ENCODE assay signal across 8 mouse cellular contexts in the genomic region with DNA sequence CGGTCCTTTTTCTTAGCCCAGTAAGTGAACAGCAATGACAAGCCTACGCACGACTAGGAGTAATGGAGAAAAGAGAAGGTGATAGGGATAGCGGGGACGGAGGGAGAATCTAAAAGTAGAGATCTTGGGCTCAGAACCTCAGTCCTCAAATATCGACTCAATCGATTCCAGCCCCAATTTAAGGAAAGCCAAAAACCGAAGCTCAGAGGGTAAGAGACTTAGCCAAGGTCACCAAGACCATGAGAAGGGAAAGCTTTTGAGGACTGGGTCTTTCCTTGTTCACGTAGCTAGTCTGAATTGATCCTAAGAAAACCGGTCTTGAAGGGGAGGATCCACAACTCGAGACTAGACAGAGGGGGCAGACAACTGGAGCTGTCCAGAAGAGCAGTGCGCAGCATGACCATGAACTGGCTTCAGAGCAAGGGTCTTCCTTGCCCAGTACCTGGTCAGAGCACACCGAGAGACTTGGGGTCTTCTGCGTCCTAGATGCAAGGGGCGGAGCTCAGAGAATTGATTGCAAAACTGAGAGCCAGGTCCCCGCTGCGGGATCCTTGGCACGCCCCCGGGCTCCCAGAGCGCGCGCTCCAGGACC. TPM values are rescaled to one million over a fixed set of nuclear protein-coding genes. Genes with fewer than 3 reads are reported as not detected.
DNase-seq lines count a peak whose midpoint lies in the region; ATAC-seq lines count a peak whose summit lies in the region.

No protein-coding gene starts in this region.

- no peak for DNase-seq in kidney, postnatal 25 days
- DNase-seq in embryo, embryonic 11 days: peak; percentile 42
- no peak for DNase-seq in layer of hippocampus, postnatal 14 days (ENCODE audit: low spot score in 2 of 2)
- DNase-seq in gastrocnemius, postnatal 4 days (ENCODE audit: low spot score in 2 of 2): no peak
- no peak for DNase-seq in cerebellum, postnatal 4 days (ENCODE audit: low spot score in 2 of 2)

- H3K9me3 ChIP-seq in kidney, embryonic 15.5 days (replicated peaks): no peaks in the 10 kb centered on the region
- H3K9me3 ChIP-seq in hindbrain, embryonic 15.5 days: no peaks in the 10 kb centered on the region
- no peaks in the 10 kb centered on the region for H3K9me3 ChIP-seq in midbrain, embryonic 16.5 days (replicated peaks; ENCODE audit: control insufficient read depth, low read length, poor library complexity, severe bottlenecking)

- H3K4me2 ChIP-seq in kidney, embryonic 15.5 days: peak overlapping the region; percentile 93
- peak overlapping the region; percentile 84 for H3K4me2 ChIP-seq in hindbrain, embryonic 15.5 days
- peak overlapping the region; percentile 88 for H3K4me2 ChIP-seq in midbrain, embryonic 16.5 days (ENCODE audit: low read length)

- peak overlapping the region; percentile 71 for H3K4me3 ChIP-seq in kidney, embryonic 15.5 days (replicated peaks)
- H3K4me3 ChIP-seq in hindbrain, embryonic 15.5 days: peak overlapping the region; percentile 84
- peak overlapping the region; percentile 93 for H3K4me3 ChIP-seq in midbrain, embryonic 16.5 days (ENCODE audit: low read depth, low read length)

- H3K27me3 ChIP-seq in kidney, embryonic 15.5 days: peaks cover 50% of the 10 kb centered on the region
- no peaks in the 10 kb centered on the region for H3K27me3 ChIP-seq in hindbrain, embryonic 15.5 days
- H3K27me3 ChIP-seq in midbrain, embryonic 16.5 days (ENCODE audit: control insufficient read depth, insufficient read depth, low read depth, low read length): no peaks in the 10 kb centered on the region

- H3K4me1 ChIP-seq in kidney, embryonic 15.5 days: peaks cover 24% of the 10 kb centered on the region
- H3K4me1 ChIP-seq in hindbrain, embryonic 15.5 days (replicated peaks): peaks cover 26% of the 10 kb centered on the region
- peaks cover 9% of the 10 kb centered on the region for H3K4me1 ChIP-seq in midbrain, embryonic 16.5 days (ENCODE audit: control insufficient read depth, insufficient read depth, low read length)

- WGBS in kidney, embryonic 15.5 days: under 1% methylated on average over 22 of the region's 22 CpGs
- WGBS in hindbrain, embryonic 15.5 days: under 1% methylated on average over 22 of the region's 22 CpGs
- under 1% methylated on average over 22 of the region's 22 CpGs for WGBS in midbrain, embryonic 16.5 days

- H3K9ac ChIP-seq in kidney, embryonic 15.5 days: peak overlapping the region; percentile 42; the same call in 1 of the 2 replicates
- peak overlapping the region; percentile 97 for H3K9ac ChIP-seq in hindbrain, embryonic 15.5 days
- H3K9ac ChIP-seq in midbrain, embryonic 16.5 days (ENCODE audit: low read depth, low read length): peak overlapping the region; percentile 97

- peak; percentile 63 for ATAC-seq in kidney, embryonic 15.5 days (replicated peaks; ENCODE audit: low FRiP score)
- peak; percentile 34 for ATAC-seq in hindbrain, embryonic 15.5 days (ENCODE audit: low FRiP score, low read depth)
- peak; percentile 50 for ATAC-seq in midbrain, embryonic 16.5 days

- H3K36me3 ChIP-seq in kidney, embryonic 15.5 days: no peaks in the 10 kb centered on the region
- H3K36me3 ChIP-seq in hindbrain, embryonic 15.5 days: no peaks in the 10 kb centered on the region
- no peaks in the 10 kb centered on the region for H3K36me3 ChIP-seq in midbrain, embryonic 16.5 days (ENCODE audit: control insufficient read depth, insufficient read depth, low read length)

- no peak overlapping the region for H3K27ac ChIP-seq in kidney, embryonic 15.5 days
- peak overlapping the region; percentile 92 for H3K27ac ChIP-seq in hindbrain, embryonic 15.5 days (replicated peaks)
- H3K27ac ChIP-seq in midbrain, embryonic 16.5 days (ENCODE audit: low read length): peak overlapping the region; percentile 84

RNA-seq across cellular contexts. Expression of gene Astn2, which starts 1.2 kb away (rescaled TPM):
- polyA plus RNA-seq in kidney, embryonic 15.5 days (2015; fragmentation: Nextera tagmentation; extraction: Ambion mirVana): 0.58 and 0.70 TPM in 2 replicates
- polyA plus RNA-seq in hindbrain, embryonic 15.5 days (2015; fragmentation: Nextera tagmentation; extraction: Ambion mirVana): 3.5 and 4.3 TPM in 2 replicates
- polyA plus RNA-seq in midbrain, embryonic 16.5 days (2015; fragmentation: Nextera tagmentation; extraction: Ambion mirVana): 1.8 and 2.9 TPM in 2 replicates
- total RNA-seq in layer of hippocampus, postnatal 14 days (2021): 10 to 100 TPM; 22.1 to 26.8 TPM
- 1 to 10 TPM; 3.3 to 4.3 TPM for total RNA-seq in gastrocnemius, postnatal 4 days (2021)

Comparison
In these comparisons a context has a peak if more than half of its experiments do, and no peak if none do; other contexts are left out.
1. H3K9ac ChIP-seq: peak in every context shown above with its lines; median percentile 97 in hindbrain, embryonic 15.5 days; 97 in midbrain, embryonic 16.5 days; 42 in kidney, embryonic 15.5 days.